Comparison of ENCODE assay signal across 21 mouse cellular contexts in the genomic region with DNA sequence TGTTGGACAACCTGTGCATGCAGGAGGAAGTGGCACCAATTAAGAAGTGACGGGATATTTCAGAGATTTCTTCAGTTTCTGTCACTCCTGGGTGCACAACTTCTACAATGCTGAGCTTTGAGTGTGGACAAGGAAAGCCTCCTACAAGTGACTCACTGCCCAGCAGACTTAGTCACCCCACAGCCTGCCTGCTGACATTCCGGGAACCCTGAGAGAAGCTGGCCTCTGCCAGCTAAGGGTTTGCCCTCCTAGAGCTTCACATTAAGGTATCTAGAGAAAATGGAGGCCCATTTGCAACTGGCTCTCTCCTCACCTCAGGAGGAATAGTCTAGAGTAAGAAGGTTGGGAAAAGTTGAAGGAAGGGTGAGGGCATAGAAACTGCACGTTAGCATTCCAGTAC. TPM values are rescaled to one million over a fixed set of nuclear protein-coding genes. Genes with fewer than 3 reads are reported as not detected.
DNase-seq lines count a peak whose midpoint lies in the region; TF ChIP-seq lines count a peak whose summit lies in the region.
"Had no signal": no experiment of that assay in that cellular context is flagged by ENCODE, and none has a peak within 500 bp of the region (broad histone marks: within the 10 kb centered on the region; RNA-seq: fewer than 3 reads in every experiment).

No protein-coding gene starts in this region.

- DNase-seq in adrenal gland, adult 2 months = peak; percentile 79
- no peak for DNase-seq in adrenal gland, adult 8-10 months
- DNase-seq in lung, postnatal 36 days = peak; percentile 28
- no peak for DNase-seq in lung, adult 2 months
- DNase-seq in fibroblast of lung, adult 2 months (ENCODE audit: low read depth) = peak; percentile 57
- DNase-seq in layer of hippocampus, postnatal 36 days = no peak
- DNase-seq in kidney, adult 2 months = no peak
- DNase-seq in layer of hippocampus, adult 2 months (ENCODE audit: low spot score in 2 of 2) = no peak
- DNase-seq: cerebellum, adult 2 months; cerebellum, postnatal 36 days; heart, postnatal 4 days; left cerebral cortex, postnatal 4 days; liver; thymus, postnatal 36 days had no signal

- H3K27me3 ChIP-seq in kidney, adult 2 months (replicated peaks; ENCODE audit: control insufficient read depth, insufficient read depth, low read length) = no peaks in the 10 kb centered on the region
- H3K27me3 ChIP-seq: embryonic facial prominence, embryonic 15.5 days; heart, embryonic 15.5 days; hindbrain, embryonic 15.5 days; neural tube, embryonic 12.5 days had no signal

- TF ChIP-seq CTCF in lung, adult 2 months (IDR thresholded peaks at IDR 0.05; ENCODE audit: insufficient read depth, low read length) = no peak
- TF ChIP-seq CTCF in kidney, adult 2 months (conservative IDR thresholded peaks at IDR 0.05; ENCODE audit: insufficient read depth, insufficient read length, low read depth, low read length) = no peak
- TF ChIP-seq CTCF in layer of hippocampus, adult 2 months (conservative IDR thresholded peaks at IDR 0.05) = no peak

- H3K27ac ChIP-seq in kidney, adult 2 months (ENCODE audit: insufficient read depth, low read depth, low read length) = no peak overlapping the region
- no peak overlapping the region for H3K27ac ChIP-seq in layer of hippocampus, adult 2 months
- H3K27ac ChIP-seq: embryonic facial prominence, embryonic 15.5 days; heart, embryonic 15.5 days; hindbrain, embryonic 15.5 days; kidney, postnatal 0 days; neural tube, embryonic 12.5 days had no signal

- no peaks in the 10 kb centered on the region for H3K36me3 ChIP-seq in kidney, adult 2 months (ENCODE audit: control insufficient read depth, insufficient read depth, low read length)

- H3K4me3 ChIP-seq in lung, adult 2 months (replicated peaks; ENCODE audit: extremely low read depth, low read depth, low read length) = no peak overlapping the region
- H3K4me3 ChIP-seq in kidney, adult 2 months (ENCODE audit: insufficient read depth, low read depth, low read length) = no peak overlapping the region
- no peak overlapping the region for H3K4me3 ChIP-seq in layer of hippocampus, adult 2 months
- H3K4me3 ChIP-seq: embryonic facial prominence, embryonic 15.5 days; heart, embryonic 15.5 days; hindbrain, embryonic 15.5 days; neural tube, embryonic 12.5 days had no signal

- peaks cover 3% of the 10 kb centered on the region; the same call in 1 of the 2 replicates for H3K4me1 ChIP-seq in lung, adult 2 months (ENCODE audit: control insufficient read depth, insufficient read depth, low read length)
- peaks cover 11% of the 10 kb centered on the region; the same call in 1 of the 2 replicates for H3K4me1 ChIP-seq in kidney, adult 2 months (ENCODE audit: control insufficient read depth, insufficient read depth, low read length)

- 83% methylated on average over 3 of the region's 3 CpGs for WGBS in lung, adult 2 months
- 89% methylated on average over 3 of the region's 3 CpGs for WGBS in kidney, adult 2 months

- TF ChIP-seq POLR2A in lung, adult 2 months (IDR thresholded peaks at IDR 0.05; ENCODE audit: borderline replicate concordance, extremely low read depth, low read depth, low read length) = no peak
- no peak for TF ChIP-seq POLR2A in kidney, adult 2 months (IDR thresholded peaks at IDR 0.05; ENCODE audit: low read depth, low read length)

RNA-seq across cellular contexts. Expression of gene Slc35f6, which starts 3.8 kb away (rescaled TPM):
- 10 to 100 TPM; 49.0 to 50.9 TPM for total RNA-seq in adrenal gland, adult 2 months (2021)
- polyA plus RNA-seq in adrenal gland, adult 2 months (2012; rRNA removed) = 140 and 145 TPM in 2 replicates
- 10 to 100 TPM; 39.8 to 60.3 (median 49.4) TPM for total RNA-seq in adrenal gland, adult 8-10 months (2022)
- polyA plus RNA-seq in lung, adult 2 months (2012; rRNA removed) = 82.9 and 97.2 TPM in 2 replicates
- 10 to 100 TPM; 34.2 to 35.3 TPM for total RNA-seq in layer of hippocampus, postnatal 36 days (2021)
- 51.2 and 70.6 TPM in 2 replicates for polyA plus RNA-seq in kidney, adult 2 months (2012; rRNA removed)
- total RNA-seq in layer of hippocampus, adult 2 months (2021) = 10 to 100 TPM; 39.2 to 39.9 TPM

RNA-seq across cellular contexts. Expression of gene Cenpa, which starts 15.0 kb away (rescaled TPM):
- total RNA-seq in adrenal gland, adult 2 months (2021) = 1 to 10 TPM; 5.1 to 6.4 TPM
- 10.9 and 14.5 TPM in 2 replicates for polyA plus RNA-seq in adrenal gland, adult 2 months (2012; rRNA removed)
- total RNA-seq in adrenal gland, adult 8-10 months (2022) = 10 to 100 TPM in 2 of 4 experiments, 1 to 10 TPM in 2; 4.3 to 11.4 (median 8.5) TPM
- polyA plus RNA-seq in lung, adult 2 months (2012; rRNA removed) = 12.2 and 13.8 TPM in 2 replicates
- 1 to 10 TPM; 3.5 to 4.0 TPM for total RNA-seq in layer of hippocampus, postnatal 36 days (2021)
- 6.3 and 6.6 TPM in 2 replicates for polyA plus RNA-seq in kidney, adult 2 months (2012; rRNA removed)
- total RNA-seq in layer of hippocampus, adult 2 months (2021) = 1 to 10 TPM; 3.7 to 7.1 TPM

RNA-seq across cellular contexts. Expression of gene Dpysl5, which starts 59.8 kb away (rescaled TPM):
- 1 to 10 TPM in 1 of 2 experiments, under 1 TPM in 1; 0.92 to 2.3 TPM for total RNA-seq in adrenal gland, adult 2 months (2021)
- 0.62 and 0.98 TPM in 2 replicates for polyA plus RNA-seq in adrenal gland, adult 2 months (2012; rRNA removed)
- 1 to 10 TPM; 1.5 to 4.0 (median 2.7) TPM for total RNA-seq in adrenal gland, adult 8-10 months (2022)
- polyA plus RNA-seq in lung, adult 2 months (2012; rRNA removed) = 5.6 and 7.9 TPM in 2 replicates
- 10 to 100 TPM; 35.6 to 40.2 TPM for total RNA-seq in layer of hippocampus, postnatal 36 days (2021)
- polyA plus RNA-seq in kidney, adult 2 months (2012; rRNA removed) = 0.54 and 0.58 TPM in 2 replicates
- 10 to 100 TPM; 30.1 to 30.7 TPM for total RNA-seq in layer of hippocampus, adult 2 months (2021)
- total RNA-seq: granulocyte monocyte progenitor cell, adult 5-6 weeks had no signal
- polyA plus RNA-seq: activated CD4-positive, CD25-positive, alpha-beta regulatory T cell, adult 4 months had no signal

Comparison
In these comparisons a context has a peak if more than half of its experiments do, and no peak if none do; other contexts are left out.
1. DNase-seq: peak in adrenal gland, adult 2 months (single experiment), lung, postnatal 36 days (single experiment) and fibroblast of lung, adult 2 months (single experiment); none in adrenal gland, adult 8-10 months (single experiment), lung, adult 2 months (single experiment), layer of hippocampus, postnatal 36 days (0 of 2), kidney, adult 2 months (single experiment) and layer of hippocampus, adult 2 months (0 of 2).
2. RNA of gene Dpysl5, which starts 59.8 kb away (total RNA-seq): 35.6 to 40.2 TPM in layer of hippocampus, postnatal 36 days and 30.1 to 30.7 TPM in layer of hippocampus, adult 2 months; 1.5 to 4.0 TPM in adrenal gland, adult 8-10 months and 0.92 to 2.3 TPM in adrenal gland, adult 2 months; every median in the first group is over 4 times any median in the second.